Mouse (Mus musculus) spleen, adult 2 months (tissue): ENCODE measurements around the gene Mrgpra4.

Experiments
- CTCF ChIP-seq: fragments of 200-500 bp; IDR thresholded peaks from 2 replicates; pipeline ENCODE4 v1.5.1; 2011; ENCODE audit warnings: mild to moderate bottlenecking, inconsistent platforms; ENCODE audit not compliant: insufficient read depth, insufficient read length, insufficient replicate concordance; ENCODE audit errors: extremely low read depth
- POLR2A ChIP-seq: fragments of 200-500 bp; IDR thresholded peaks from 2 replicates; pipeline ENCODE4 v1.6.1; 2011; ENCODE audit warnings: low read depth, low read length, inconsistent platforms

DNA sequence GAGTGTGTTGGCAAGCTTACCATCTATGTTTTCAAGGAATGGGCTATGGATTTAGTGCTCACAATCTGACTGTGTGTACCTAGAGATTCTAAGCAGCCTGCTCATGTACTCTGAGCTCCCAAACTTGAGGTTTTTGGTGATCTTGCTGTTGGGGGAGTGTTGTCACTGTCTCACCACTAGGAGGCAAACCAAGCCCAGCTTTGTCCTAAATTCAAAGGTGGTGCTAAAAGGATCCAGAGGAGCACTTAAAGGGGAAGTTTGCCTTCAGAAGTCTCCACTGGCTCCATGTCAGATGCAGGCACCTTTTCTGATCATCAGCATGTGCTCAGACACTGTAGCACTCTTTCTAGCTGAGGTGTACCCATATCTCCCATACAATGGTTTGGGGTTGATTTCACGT is 4.9 kb upstream of the Mrgpra4 start:
- TF ChIP-seq CTCF (no peak), POLR2A (no peak)
